Mouse (Mus musculus): ENCODE measurements around the gene Fkbp8. TPM values are rescaled to one million over a fixed set of nuclear protein-coding genes. Genes with fewer than 3 reads are reported as not detected.
A peak's percentile ranks its signal among the peaks of the same experiment; 100 is the strongest.

Gene Fkbp8
- polyA plus RNA-seq, 1 experiment from 2014 or later = 332 TPM

GRCm38 (mm10) chr8:70565561-70565960, 38.0 kb downstream of the Fkbp8 start:
- H3K9me3 ChIP-seq = no peaks in the 10 kb centered on the region
- H3K27me3 ChIP-seq = no peaks in the 10 kb centered on the region
- WGBS = 87% methylated on average over 3 of the region's 3 CpGs
- no peak overlapping the region for H3K27ac ChIP-seq (replicated peaks)
- H3K36me3 ChIP-seq = no peaks in the 10 kb centered on the region
- H3K9ac ChIP-seq (replicated peaks) = no peak overlapping the region
- ATAC-seq (ENCODE audit: low FRiP score, low read depth) = no peak
- H3K4me2 ChIP-seq (replicated peaks) = no peak overlapping the region
- H3K4me1 ChIP-seq = peaks cover 8% of the 10 kb centered on the region; the same call in 1 of the 2 replicates
- no peak overlapping the region for H3K4me3 ChIP-seq

DNA sequence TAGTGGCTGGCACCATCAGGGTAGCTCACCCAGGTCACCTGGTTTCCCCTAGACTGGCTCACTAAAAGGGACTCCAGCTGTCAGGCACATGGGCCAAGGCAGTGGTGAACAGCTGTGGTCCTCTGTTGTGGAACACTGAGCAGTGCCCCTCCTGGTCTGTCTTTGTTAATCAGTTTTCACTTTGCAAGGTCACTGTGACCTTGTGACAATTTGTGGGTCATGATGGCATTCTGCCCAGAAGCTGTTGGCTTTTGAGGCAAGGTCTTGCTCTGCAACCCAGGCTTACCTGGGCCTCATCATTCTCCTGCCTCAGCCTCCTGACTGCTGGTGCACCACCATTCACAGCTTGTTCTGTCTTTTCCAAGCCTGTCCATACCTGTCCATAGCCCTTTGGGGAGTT, 42.8 kb downstream of the Fkbp8 start:
- no peak overlapping the region for H3K9ac ChIP-seq (replicated peaks)
- no peaks in the 10 kb centered on the region for H3K9me3 ChIP-seq
- no peak for ATAC-seq (ENCODE audit: low FRiP score, low read depth)
- peaks cover 3% of the 10 kb centered on the region; the same call in 1 of the 2 replicates for H3K4me1 ChIP-seq
- H3K27me3 ChIP-seq = no peaks in the 10 kb centered on the region
- H3K4me3 ChIP-seq = no peak overlapping the region
- no peak overlapping the region for H3K27ac ChIP-seq (replicated peaks)
- H3K4me2 ChIP-seq (replicated peaks) = no peak overlapping the region
- peaks cover 20% of the 10 kb centered on the region for H3K36me3 ChIP-seq

DNA sequence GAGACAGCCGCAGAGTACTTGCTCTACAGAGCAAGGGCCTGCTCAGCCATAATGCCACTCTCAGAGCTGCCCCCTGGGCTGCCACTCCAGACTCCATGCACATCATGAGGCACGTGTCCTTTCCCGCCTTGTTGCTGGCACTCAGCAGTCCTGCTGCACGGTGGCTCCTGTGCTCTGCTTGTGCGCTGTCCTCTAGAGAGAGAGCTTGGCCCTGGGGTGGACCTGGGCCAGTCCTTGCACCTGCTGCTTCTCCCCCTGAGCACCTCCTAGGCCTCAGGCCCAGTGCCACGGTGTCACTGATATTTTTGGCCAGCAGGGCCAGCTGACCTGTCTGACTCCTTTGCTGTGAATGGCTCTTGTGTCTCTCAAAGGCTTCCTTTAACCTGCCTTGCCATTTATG, 43.5 kb downstream of the Fkbp8 start:
- no peak overlapping the region for H3K4me2 ChIP-seq (replicated peaks)
- H3K4me1 ChIP-seq = 0 out of 2 replicates have a peak, but pooled peaks cover 3% of the 10 kb centered on the region
- WGBS = 76% methylated on average over 6 of the region's 6 CpGs
- H3K4me3 ChIP-seq = no peak overlapping the region
- H3K27me3 ChIP-seq = no peaks in the 10 kb centered on the region
- peaks cover 21% of the 10 kb centered on the region for H3K36me3 ChIP-seq
- H3K9me3 ChIP-seq = no peaks in the 10 kb centered on the region
- ATAC-seq (ENCODE audit: low FRiP score, low read depth) = no peak
- no peak overlapping the region for H3K27ac ChIP-seq (replicated peaks)
- no peak overlapping the region for H3K9ac ChIP-seq (replicated peaks)

- Histone ChIP-seq H3K27me3 (no peaks in the 10 kb centered on the region), H3K36me3 (peaks cover 35% of the 10 kb centered on the region), H3K27ac (replicated peaks) (no peak overlapping the region), H3K4me2 (replicated peaks) (no peak overlapping the region), H3K4me3 (no peak overlapping the region), H3K9ac (replicated peaks) (no peak overlapping the region), H3K9me3 (no peaks in the 10 kb centered on the region), H3K4me1 (0 out of 2 replicates have a peak, but pooled peaks cover 3% of the 10 kb centered on the region)
- ATAC-seq (ENCODE audit: low FRiP score, low read depth) = no peak
Observed at GRCm38 (mm10) chr8:70574302-70574701, 46.8 kb downstream of the Fkbp8 start.

GRCm38 (mm10) chr8:70574915-70575314, 47.4 kb downstream of the Fkbp8 start:
- Histone ChIP-seq H3K27ac (replicated peaks) (no peak overlapping the region), H3K36me3 (peaks cover 37% of the 10 kb centered on the region), H3K9ac (replicated peaks) (no peak overlapping the region), H3K4me3 (no peak overlapping the region), H3K4me1 (0 out of 2 replicates have a peak, but pooled peaks cover 3% of the 10 kb centered on the region), H3K27me3 (no peaks in the 10 kb centered on the region), H3K4me2 (replicated peaks) (no peak overlapping the region), H3K9me3 (no peaks in the 10 kb centered on the region)
- WGBS = 88% methylated on average over 4 of the region's 4 CpGs
- no peak for ATAC-seq (ENCODE audit: low FRiP score, low read depth)

DNA sequence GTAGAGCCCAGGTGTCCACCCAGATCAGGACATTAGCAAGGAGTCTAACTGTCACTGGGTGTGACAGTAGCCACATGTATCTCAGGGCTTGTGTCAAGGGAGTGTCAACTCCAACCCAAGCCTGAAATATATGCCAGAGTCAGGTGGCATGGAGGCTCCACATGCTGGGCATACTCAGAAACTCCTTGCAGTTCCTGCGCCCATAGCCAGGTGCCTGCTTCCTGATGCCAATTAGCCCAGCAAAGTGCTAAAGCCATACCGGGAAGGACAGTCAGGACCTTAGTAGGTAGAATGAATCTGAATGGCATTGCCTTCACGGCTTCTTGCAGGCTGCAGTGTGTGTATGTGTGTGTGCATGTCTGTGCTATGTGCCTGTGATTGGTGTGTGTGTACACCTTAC, 49.7 kb downstream of the Fkbp8 start:
- Histone ChIP-seq H3K27ac (replicated peaks) (no peak overlapping the region), H3K9ac (replicated peaks) (no peak overlapping the region), H3K27me3 (no peaks in the 10 kb centered on the region), H3K4me2 (replicated peaks) (no peak overlapping the region), H3K4me1 (no peaks in the 10 kb centered on the region), H3K4me3 (no peak overlapping the region), H3K9me3 (no peaks in the 10 kb centered on the region), H3K36me3 (peaks cover 60% of the 10 kb centered on the region)
- 96% methylated on average over 3 of the region's 3 CpGs for WGBS
- no peak for ATAC-seq (ENCODE audit: low FRiP score, low read depth)

- no peaks in the 10 kb centered on the region for H3K9me3 ChIP-seq
- no peak for ATAC-seq (ENCODE audit: low FRiP score, low read depth)
- WGBS = 93% methylated on average over 18 of the region's 18 CpGs
- H3K4me3 ChIP-seq = no peak overlapping the region
- H3K9ac ChIP-seq (replicated peaks) = no peak overlapping the region
- H3K27me3 ChIP-seq = no peaks in the 10 kb centered on the region
- H3K36me3 ChIP-seq = peaks cover 89% of the 10 kb centered on the region
- no peaks in the 10 kb centered on the region for H3K4me1 ChIP-seq
- no peak overlapping the region for H3K4me2 ChIP-seq (replicated peaks)
- H3K27ac ChIP-seq (replicated peaks) = no peak overlapping the region
Observed at GRCm38 (mm10) chr8:70583476-70584387, 56.2 kb downstream of the Fkbp8 start.

GRCm38 (mm10) chr8:70584606-70585257, 57.2 kb downstream of the Fkbp8 start:
- no peak overlapping the region for H3K4me3 ChIP-seq
- no peaks in the 10 kb centered on the region for H3K27me3 ChIP-seq
- peak; percentile 42; the same call in 1 of the 2 replicates for ATAC-seq (ENCODE audit: low FRiP score, low read depth)
- no peak overlapping the region for H3K9ac ChIP-seq (replicated peaks)
- no peaks in the 10 kb centered on the region for H3K4me1 ChIP-seq
- H3K4me2 ChIP-seq (replicated peaks) = no peak overlapping the region
- H3K36me3 ChIP-seq = peaks cover 92% of the 10 kb centered on the region
- no peak overlapping the region for H3K27ac ChIP-seq (replicated peaks)
- WGBS = 96% methylated on average over 9 of the region's 9 CpGs
- H3K9me3 ChIP-seq = no peaks in the 10 kb centered on the region

Other genes starting within 250 kb of the Fkbp8 start
- 99.6 and 100 TPM in 2 replicates for gene Homer3, start 244.9 kb upstream of the Fkbp8 start, polyA plus RNA-seq (2016; fragmentation: Nextera tagmentation; extraction: Ambion mirVana)
- gene Ddx49, start 225.2 kb upstream of the Fkbp8 start, polyA plus RNA-seq (2016; fragmentation: Nextera tagmentation; extraction: Ambion mirVana) = 47.1 and 53.8 TPM in 2 replicates
- 222 and 235 TPM in 2 replicates for gene Cope, start 225.2 kb upstream of the Fkbp8 start, polyA plus RNA-seq (2016; fragmentation: Nextera tagmentation; extraction: Ambion mirVana)
- gene Cers1, start 211.9 kb upstream of the Fkbp8 start, polyA plus RNA-seq (2016; fragmentation: Nextera tagmentation; extraction: Ambion mirVana) = 15.3 and 17.1 TPM in 2 replicates
- gene Gdf1, start 197.9 kb upstream of the Fkbp8 start, polyA plus RNA-seq (2016; fragmentation: Nextera tagmentation; extraction: Ambion mirVana) = 3.7 and 4.5 TPM in 2 replicates
- gene Upf1, start 174.4 kb upstream of the Fkbp8 start, polyA plus RNA-seq (2016; fragmentation: Nextera tagmentation; extraction: Ambion mirVana) = 32.8 and 38.0 TPM in 2 replicates
- 0.23 TPM in 1 of 2 replicates, not detected in the other for gene Comp, start 154.2 kb upstream of the Fkbp8 start, polyA plus RNA-seq (2016; fragmentation: Nextera tagmentation; extraction: Ambion mirVana)
- gene Crtc1, start 88.1 kb upstream of the Fkbp8 start, polyA plus RNA-seq (2016; fragmentation: Nextera tagmentation; extraction: Ambion mirVana) = 22.8 and 23.6 TPM in 2 replicates
- gene Klhl26, start 50.8 kb upstream of the Fkbp8 start, polyA plus RNA-seq (2016; fragmentation: Nextera tagmentation; extraction: Ambion mirVana) = 17.8 and 18.5 TPM in 2 replicates
- gene Tmem59l, start 40.4 kb upstream of the Fkbp8 start, polyA plus RNA-seq (2016; fragmentation: Nextera tagmentation; extraction: Ambion mirVana) = 19.3 and 21.7 TPM in 2 replicates
- gene Crlf1, start 34.6 kb upstream of the Fkbp8 start, polyA plus RNA-seq (2016; fragmentation: Nextera tagmentation; extraction: Ambion mirVana) = 0.92 and 1.6 TPM in 2 replicates
- gene Rex1bd, start 21.0 kb upstream of the Fkbp8 start, polyA plus RNA-seq (2016; fragmentation: Nextera tagmentation; extraction: Ambion mirVana) = 130 and 134 TPM in 2 replicates
- 748 and 749 TPM in 2 replicates for gene Uba52, start 16.9 kb upstream of the Fkbp8 start, polyA plus RNA-seq (2016; fragmentation: Nextera tagmentation; extraction: Ambion mirVana)
- gene Kxd1, start 232 bp downstream of the Fkbp8 start, polyA plus RNA-seq (2016; fragmentation: Nextera tagmentation; extraction: Ambion mirVana) = 52.1 and 52.7 TPM in 2 replicates
- gene Ell, start 11.7 kb downstream of the Fkbp8 start, polyA plus RNA-seq (2016; fragmentation: Nextera tagmentation; extraction: Ambion mirVana) = 18.7 and 21.6 TPM in 2 replicates
- gene Isyna1, start 66.6 kb downstream of the Fkbp8 start, polyA plus RNA-seq (2016; fragmentation: Nextera tagmentation; extraction: Ambion mirVana) = 107 and 112 TPM in 2 replicates
- 115 and 118 TPM in 2 replicates for gene Ssbp4, start 81.1 kb downstream of the Fkbp8 start, polyA plus RNA-seq (2016; fragmentation: Nextera tagmentation; extraction: Ambion mirVana)
- gene Lrrc25, start 88.4 kb downstream of the Fkbp8 start, polyA plus RNA-seq (2016; fragmentation: Nextera tagmentation; extraction: Ambion mirVana) = 1.0 and 1.6 TPM in 2 replicates
- 0.17 TPM in 1 of 2 replicates, not detected in the other for gene Gdf15, start 104.7 kb downstream of the Fkbp8 start, polyA plus RNA-seq (2016; fragmentation: Nextera tagmentation; extraction: Ambion mirVana)
- 82.7 and 93.7 TPM in 2 replicates for gene Pgpep1, start 132.7 kb downstream of the Fkbp8 start, polyA plus RNA-seq (2016; fragmentation: Nextera tagmentation; extraction: Ambion mirVana)
- gene Lsm4, start 145.5 kb downstream of the Fkbp8 start, polyA plus RNA-seq (2016; fragmentation: Nextera tagmentation; extraction: Ambion mirVana) = 255 and 263 TPM in 2 replicates
- 206 and 213 TPM in 2 replicates for gene Jund, start 171.2 kb downstream of the Fkbp8 start, polyA plus RNA-seq (2016; fragmentation: Nextera tagmentation; extraction: Ambion mirVana)
- 0.04 TPM in 1 of 2 replicates, not detected in the other for gene Iqcn, start 175.7 kb downstream of the Fkbp8 start, polyA plus RNA-seq (2016; fragmentation: Nextera tagmentation; extraction: Ambion mirVana)
- not detected in 2 replicates for gene Gm3336, start 190.8 kb downstream of the Fkbp8 start, polyA plus RNA-seq (2016; fragmentation: Nextera tagmentation; extraction: Ambion mirVana)
- 0.15 and 0.39 TPM in 2 replicates for gene Pde4c, start 196.0 kb downstream of the Fkbp8 start, polyA plus RNA-seq (2016; fragmentation: Nextera tagmentation; extraction: Ambion mirVana)
- 98.9 and 102 TPM in 2 replicates for gene Rab3a, start 227.0 kb downstream of the Fkbp8 start, polyA plus RNA-seq (2016; fragmentation: Nextera tagmentation; extraction: Ambion mirVana)
- 35.4 and 37.3 TPM in 2 replicates for gene Mpv17l2, start 233.2 kb downstream of the Fkbp8 start, polyA plus RNA-seq (2016; fragmentation: Nextera tagmentation; extraction: Ambion mirVana)
- gene Pik3r2, start 249.0 kb downstream of the Fkbp8 start, polyA plus RNA-seq (2016; fragmentation: Nextera tagmentation; extraction: Ambion mirVana) = 73.4 and 74.6 TPM in 2 replicates